Mouse (Mus musculus) activated CD4-positive, CD25-positive, alpha-beta regulatory T cell (primary cell): ENCODE measurements around the gene Olfr671. TPM values are rescaled to one million over a fixed set of nuclear protein-coding genes. Genes with fewer than 3 reads are reported as not detected.

ENCODE experiments used
- polyA plus RNA-seq, 2 experiments: library from polyadenylated mRNA; unstranded; fragments of 100-300 nt; shearing (Covaris generic); gene quantifications; one replicate each; pipeline ENCODE4 v1.2.1; 2017

The Olfr671 gene
- polyA plus RNA-seq, result not detected

GRCm38 (mm10) chr7:104979026-104979425 is at the start of gene Olfr671:
Gene Olfr671, minus strand, starts transcription at chr7:104979126.

DNA sequence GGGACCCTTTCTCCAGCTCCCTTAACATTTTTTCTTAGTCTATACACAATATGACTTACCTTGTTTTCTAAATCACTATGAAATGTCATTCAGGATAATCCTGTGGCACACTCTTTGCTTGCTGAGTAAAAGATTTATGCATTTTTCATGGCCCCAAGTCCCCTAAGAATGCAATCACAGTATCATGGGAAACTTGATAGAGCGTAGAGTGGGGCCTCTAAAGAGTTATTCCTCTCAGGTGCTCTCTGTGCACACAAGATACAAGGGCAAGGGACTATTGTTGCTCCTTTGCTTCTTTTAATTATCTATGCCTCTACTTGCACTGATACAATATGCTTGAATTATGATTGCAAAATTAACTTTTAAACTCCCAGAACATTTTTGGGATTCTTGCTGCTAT is 49.4 kb upstream of the Olfr671 start, which contains the start of gene Olfr675:
TSS of gene Olfr675 (minus strand) at position 101 of the 400 bp plus-strand sequence.

GRCm38 (mm10) chr7:105001929-105002328 is 23.0 kb upstream of the Olfr671 start, which contains the start of gene Olfr672:
Gene Olfr672, minus strand, starts transcription at chr7:105002029.

DNA sequence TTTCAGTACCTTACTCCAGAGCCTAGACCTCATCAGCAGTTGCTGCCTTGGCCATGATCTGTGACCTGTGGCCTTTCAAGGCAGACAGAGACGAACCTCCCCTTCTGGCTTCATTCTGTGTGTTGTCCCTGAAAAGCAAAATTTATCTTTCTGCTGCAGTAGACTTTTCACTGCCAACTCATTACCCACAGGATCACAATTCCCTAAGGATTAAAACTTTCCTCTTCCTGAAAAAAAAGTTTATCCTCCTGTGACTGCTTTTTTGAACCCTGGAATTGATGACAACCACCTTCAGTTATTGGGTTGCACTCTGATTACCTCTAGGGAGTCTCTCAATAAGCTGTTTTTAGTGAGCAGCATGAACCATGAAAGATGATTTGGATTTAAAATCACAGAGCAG is 16.4 kb downstream of the Olfr671 start, which contains the start of gene Olfr670:
TSS of gene Olfr670 (minus strand) at position 101 of the 400 bp plus-strand sequence.

GRCm38 (mm10) chr7:104933940-104934339 is 45.0 kb downstream of the Olfr671 start, which contains the start of gene Olfr669:
Gene Olfr669, plus strand, starts transcription at chr7:104934240.

GRCm38 (mm10) chr7:104927957-104928356 is 51.0 kb downstream of the Olfr671 start, which contains the start of gene Olfr668:
Gene Olfr668, minus strand, starts transcription at chr7:104928057.

Other genes starting within 250 kb of the Olfr671 start
- not detected for gene Usp17le, start 201.7 kb downstream of the Olfr671 start, polyA plus RNA-seq
- not detected for gene Usp17lb, start 136.5 kb downstream of the Olfr671 start, polyA plus RNA-seq
- under 1 TPM in 1 of 2 experiments, not detected in 1; 0.27 TPM for gene Usp17la, start 122.1 kb downstream of the Olfr671 start, polyA plus RNA-seq
- gene Olfr665, start 101.1 kb downstream of the Olfr671 start, polyA plus RNA-seq, result not detected
- not detected for gene Olfr666, start 83.2 kb downstream of the Olfr671 start, polyA plus RNA-seq
- gene Olfr667, start 57.6 kb downstream of the Olfr671 start, polyA plus RNA-seq, result not detected
- not detected for gene Olfr668, start 51.1 kb downstream of the Olfr671 start, polyA plus RNA-seq
- not detected for gene Olfr669, start 44.9 kb downstream of the Olfr671 start, polyA plus RNA-seq
- under 1 TPM in 1 of 2 experiments, not detected in 1; 0.16 TPM for gene Olfr670, start 16.5 kb downstream of the Olfr671 start, polyA plus RNA-seq
- under 1 TPM in 1 of 2 experiments, not detected in 1; 0.25 TPM for gene Olfr672, start 22.9 kb upstream of the Olfr671 start, polyA plus RNA-seq
- under 1 TPM in 1 of 2 experiments, not detected in 1; 0.11 TPM for gene Olfr675, start 49.3 kb upstream of the Olfr671 start, polyA plus RNA-seq
- not detected for gene Olfr676, start 53.6 kb upstream of the Olfr671 start, polyA plus RNA-seq
- not detected for gene Olfr677, start 72.2 kb upstream of the Olfr671 start, polyA plus RNA-seq
- gene Olfr678, start 85.3 kb upstream of the Olfr671 start, polyA plus RNA-seq, result not detected
- not detected for gene Olfr679, start 102.1 kb upstream of the Olfr671 start, polyA plus RNA-seq
- gene Olfr680-ps1, start 113.7 kb upstream of the Olfr671 start, polyA plus RNA-seq, result not detected
- under 1 TPM in 1 of 2 experiments, not detected in 1; 0.05 TPM for gene Olfr681, start 137.7 kb upstream of the Olfr671 start, polyA plus RNA-seq
- not detected for gene Olfr683, start 167.9 kb upstream of the Olfr671 start, polyA plus RNA-seq
- not detected for gene Olfr684, start 184.5 kb upstream of the Olfr671 start, polyA plus RNA-seq
- not detected for gene Olfr685, start 206.9 kb upstream of the Olfr671 start, polyA plus RNA-seq
- gene Olfr686, start 228.4 kb upstream of the Olfr671 start, polyA plus RNA-seq, result not detected